Mouse (Mus musculus) CH12.LX (cell line): Measurements from ENCODE around the gene Rpl13. TPM values are rescaled to one million over a fixed set of nuclear protein-coding genes. Genes with fewer than 3 reads are reported as not detected.

ENCODE experiments used
- DNase-seq: peaks from one replicate; pipeline ENCODE4 v3.0.0-alpha.2; 2013; ENCODE audit errors: extremely low read depth
- H3K27ac ChIP-seq: 2 replicates; pipeline ENCODE4 v1.5.1; 2012; ENCODE audit warnings: low read depth, mild to moderate bottlenecking, control low read depth, moderate library complexity; ENCODE audit not compliant: insufficient read depth
- H3K27me3 ChIP-seq: replicated peaks from 2 replicates; pipeline ENCODE3; 2012; ENCODE audit warnings: inconsistent platforms
- H3K36me3 ChIP-seq, 2 experiments: replicated peaks in 1 of 2; 2 replicates each; pipeline versions ENCODE3 to v1.6.1; 2012; ENCODE audit warnings: inconsistent platforms in 1 of 2, low read length in 1 of 2, mild to moderate bottlenecking in 1 of 2, mixed read lengths in 1 of 2, moderate library complexity in 1 of 2; ENCODE audit not compliant: control insufficient read depth in 1 of 2, insufficient read depth in 1 of 2
- H3K4me1 ChIP-seq, 2 experiments: 2 replicates each; pipeline ENCODE4 v1.6.1; 2012; ENCODE audit warnings: inconsistent platforms in 1 of 2, moderate library complexity in 1 of 2; ENCODE audit not compliant: insufficient read depth in 2 of 2, control insufficient read depth in 1 of 2
- H3K4me2 ChIP-seq: 2 replicates; pipeline ENCODE4 v1.6.1; 2012; ENCODE audit warnings: low read depth, mild to moderate bottlenecking, control low read depth; ENCODE audit not compliant: poor library complexity, insufficient read depth, severe bottlenecking
- H3K4me3 ChIP-seq, 3 experiments: fragments of 150-350 bp in 1 of 3; sonication (generic) in 1 of 3; replicated peaks in 1 of 3; 2 replicates each; pipeline versions ENCODE3 to v1.5.1; 2011 to 2012; ENCODE audit warnings: low read depth in 2 of 3, low read length in 2 of 3, mild to moderate bottlenecking in 2 of 3, moderate library complexity in 2 of 3, control low read depth in 1 of 3, improper control_type of control experiment in 1 of 3, inconsistent platforms in 1 of 3, mixed read lengths in 1 of 3; ENCODE audit not compliant: poor library complexity in 1 of 3
- H3K79me2 ChIP-seq: replicated peaks from 2 replicates; pipeline ENCODE4 v1.6.1; 2012; ENCODE audit warnings: mild to moderate bottlenecking, moderate library complexity; ENCODE audit not compliant: control insufficient read depth, poor library complexity, insufficient read depth, severe bottlenecking; ENCODE audit errors: extremely low read depth
- H3K9ac ChIP-seq: 2 replicates; pipeline ENCODE4 v1.6.1; 2012; ENCODE audit warnings: low read depth, mild to moderate bottlenecking, control low read depth, moderate library complexity; ENCODE audit not compliant: insufficient read depth
- H3K9me3 ChIP-seq: replicated peaks from 2 replicates; pipeline ENCODE3; 2012; ENCODE audit warnings: low read length, inconsistent platforms, mixed read lengths
- CHD2 ChIP-seq: IDR thresholded peaks from 2 replicates; pipeline ENCODE4 v1.6.1; 2011; ENCODE audit warnings: low read length, improper control_type of control experiment
- CTCF ChIP-seq, 2 experiments: IDR thresholded peaks in 1 of 2; conservative IDR thresholded peaks in 1 of 2; 2 replicates each; pipeline ENCODE4 v1.5.1; 2011 to 2012; ENCODE audit warnings: low read depth in 2 of 2, low read length in 2 of 2, improper control_type of control experiment in 1 of 2, inconsistent platforms in 1 of 2, mild to moderate bottlenecking in 1 of 2, moderate library complexity in 1 of 2
- EP300 ChIP-seq: IDR thresholded peaks from 2 replicates; pipeline ENCODE4 v1.6.1; 2011; ENCODE audit warnings: low read length, improper control_type of control experiment
- HCFC1 ChIP-seq: IDR thresholded peaks from 2 replicates; pipeline ENCODE4 v1.6.1; 2012; ENCODE audit warnings: low read depth, mild to moderate bottlenecking, inconsistent platforms, low read length, improper control_type of control experiment
- IRF4 ChIP-seq: IDR thresholded peaks from 2 replicates; pipeline ENCODE4 v1.6.1; 2014; ENCODE audit warnings: low read depth, mild to moderate bottlenecking, inconsistent platforms, low read length, improper control_type of control experiment
- JUND ChIP-seq: conservative IDR thresholded peaks from 2 replicates; pipeline ENCODE4 v1.6.1; 2011; ENCODE audit warnings: low read depth, low read length, improper control_type of control experiment
- MAFK ChIP-seq: IDR thresholded peaks from 2 replicates; pipeline ENCODE4 v1.6.1; 2011; ENCODE audit warnings: low read length, improper control_type of control experiment; ENCODE audit not compliant: insufficient replicate concordance
- MAX ChIP-seq: IDR thresholded peaks from 2 replicates; pipeline ENCODE4 v1.6.1; 2011; ENCODE audit warnings: low read length, improper control_type of control experiment
- MEF2A ChIP-seq: IDR thresholded peaks from 2 replicates; pipeline ENCODE4 v1.6.1; 2014; ENCODE audit warnings: low read depth, mild to moderate bottlenecking, inconsistent platforms, low read length, improper control_type of control experiment, borderline replicate concordance
- MYC ChIP-seq: IDR thresholded peaks from 2 replicates; pipeline ENCODE4 v1.6.1; 2011; ENCODE audit warnings: low read depth, mild to moderate bottlenecking, improper control_type of control experiment, low read length
- NRF1 ChIP-seq: IDR thresholded peaks from 2 replicates; pipeline ENCODE4 v1.6.1; 2014; ENCODE audit warnings: low read depth, mild to moderate bottlenecking, inconsistent platforms, low read length, improper control_type of control experiment, moderate library complexity
- POLR2A ChIP-seq: IDR thresholded peaks from 2 replicates; pipeline ENCODE4 v1.6.1; 2011; ENCODE audit warnings: low read depth, mild to moderate bottlenecking, improper control_type of control experiment, low read length
- SIN3A ChIP-seq: IDR thresholded peaks from 2 replicates; pipeline ENCODE4 v1.6.1; 2012; ENCODE audit warnings: low read length, improper control_type of control experiment, inconsistent platforms
- TBP ChIP-seq: conservative IDR thresholded peaks from 2 replicates; pipeline ENCODE4 v1.6.1; 2011; ENCODE audit warnings: low read depth, low read length, improper control_type of control experiment
- USF1 ChIP-seq: IDR thresholded peaks from 2 replicates; pipeline ENCODE4 v1.6.1; 2014; ENCODE audit warnings: low read depth, mild to moderate bottlenecking, inconsistent platforms, low read length, improper control_type of control experiment
- ZC3H11A ChIP-seq: IDR thresholded peaks from 2 replicates; pipeline ENCODE4 v1.6.1; 2012; ENCODE audit warnings: low read depth, mild to moderate bottlenecking, inconsistent platforms, low read length, improper control_type of control experiment
- dilution Hi-C: fragments of 300-500 bp; cut with MboI; formaldehyde crosslinking; loops from 2 replicates; pipeline ENCODE4 v1.14.3; 2020; ENCODE audit warnings: low sequenced_read_pairs; ENCODE audit not compliant: extremely low pct_unique_long_range_greater_than_20kb, extremely low pct_ligation_motif_present
- in situ Hi-C: fragments of 300-500 bp; cut with MboI; formaldehyde crosslinking; loops from 3 replicates; pipeline ENCODE4 v1.14.3; 2019; ENCODE audit warnings: low sequenced_read_pairs, low pct_ligation_motif_present, low pct_unique_long_range_greater_than_20kb, mixed read lengths
- polyA plus RNA-seq: library from polyadenylated mRNA; unstranded; fragments of >175 nt; gene quantifications from 2 replicates; pipeline ENCODE4 v1.2.1, GENCODE M21; 2012; ENCODE audit warnings: low read depth; ENCODE audit not compliant: insufficient read length
- total RNA-seq, 2 experiments: library from RNA; depleted of rRNA; stranded (reverse); fragments of 300-350 nt in 1 of 2; fragments of >200 nt in 1 of 2; gene quantifications; 2 replicates each; pipeline ENCODE4 v1.2.3; 2012 to 2014

Rpl13 gene
- total and polyA plus RNA-seq, 3 experiments = 973 to 3,721 (median 2,709) TPM

- dilution Hi-C loops = no loop called here
- in situ Hi-C loops = no loop called here
These were observed 44.2 kb downstream of the Rpl13 start for GRCm38 (mm10) chr8:123146390-123146789.

GRCm38 (mm10) chr8:123150737-123151171 is 48.6 kb downstream of the Rpl13 start:
- in situ Hi-C loops = no loop called here
- no peak overlapping the region for H3K4me2 ChIP-seq
- dilution Hi-C loops = no loop called here
- H3K36me3 ChIP-seq = no peaks in the 10 kb centered on the region
- H3K27ac ChIP-seq = no peak overlapping the region
- DNase-seq = no peak
- H3K9me3 ChIP-seq = no peaks in the 10 kb centered on the region
- no peaks in the 10 kb centered on the region for H3K79me2 ChIP-seq
- no peak for TF ChIP-seq USF1
- no peak for TF ChIP-seq MAX
- TF ChIP-seq SIN3A = no peak
- TF ChIP-seq CTCF (conservative IDR thresholded peaks at IDR 0.05 in 1 of 2, IDR thresholded peaks at IDR 0.05 in 1 of 2; ENCODE audit: low read depth in 2 of 2, low read length in 2 of 2) = no peak
- no peak for TF ChIP-seq EP300
- no peak for TF ChIP-seq MEF2A
- TF ChIP-seq MYC = no peak
- TF ChIP-seq JUND = no peak
- no peak for TF ChIP-seq NRF1
- no peak for TF ChIP-seq ZC3H11A
- TF ChIP-seq IRF4 = no peak
- no peak for TF ChIP-seq POLR2A
- no peak for TF ChIP-seq HCFC1
- TF ChIP-seq MAFK = no peak
- no peak overlapping the region for H3K9ac ChIP-seq
- no peaks in the 10 kb centered on the region for H3K4me1 ChIP-seq
- peaks cover 55% of the 10 kb centered on the region for H3K27me3 ChIP-seq
- H3K4me3 ChIP-seq = no peak overlapping the region

More at GRCm38 (mm10) chr8:123146390-123146789, 44.2 kb downstream of the Rpl13 start:
- no peak for DNase-seq
- Histone ChIP-seq H3K9me3 (peaks cover 2% of the 10 kb centered on the region), H3K79me2 (no peaks in the 10 kb centered on the region), H3K4me3 (no peak overlapping the region), H3K4me2 (no peak overlapping the region), H3K27ac (no peak overlapping the region), H3K9ac (no peak overlapping the region)
- no peak for TF ChIP-seq CHD2
- no peak for TF ChIP-seq TBP
- TF ChIP-seq MAX = no peak
- TF ChIP-seq, all 38 proteins: peak for 0
- no peaks in the 10 kb centered on the region for H3K36me3 ChIP-seq
- H3K27me3 ChIP-seq = peaks cover 36% of the 10 kb centered on the region
- H3K4me1 ChIP-seq = no peaks in the 10 kb centered on the region

Other genes starting within 250 kb of the Rpl13 start
- 51.1 and 60.7 TPM in 2 replicates for gene Ankrd11, start 60.1 kb upstream of the Rpl13 start, total RNA-seq (2012; rRNA removed)
- gene Ankrd11, start 60.1 kb upstream of the Rpl13 start, total RNA-seq (2014; rRNA removed) = 37.4 and 37.7 TPM in 2 replicates
- gene Ankrd11, start 60.1 kb upstream of the Rpl13 start, polyA plus RNA-seq = 74.1 and 74.9 TPM in 2 replicates
- 32.8 and 35.2 TPM in 2 replicates for gene Spg7, start 39.4 kb upstream of the Rpl13 start, total RNA-seq (2012; rRNA removed)
- 20.8 and 21.2 TPM in 2 replicates for gene Spg7, start 39.4 kb upstream of the Rpl13 start, total RNA-seq (2014; rRNA removed)
- 26.1 and 35.8 TPM in 2 replicates for gene Spg7, start 39.4 kb upstream of the Rpl13 start, polyA plus RNA-seq
- gene Cpne7, start 15.0 kb downstream of the Rpl13 start, total RNA-seq (2012; rRNA removed) = 0.08 TPM in 1 of 2 replicates, not detected in the other
- not detected in 2 replicates for gene Cpne7, start 15.0 kb downstream of the Rpl13 start, total RNA-seq (2014; rRNA removed)
- gene Cpne7, start 15.0 kb downstream of the Rpl13 start, polyA plus RNA-seq = not detected in 2 replicates
- gene Sult5a1, start 56.0 kb downstream of the Rpl13 start, total RNA-seq (2012; rRNA removed) = 0.25 and 0.68 TPM in 2 replicates
- gene Sult5a1, start 56.0 kb downstream of the Rpl13 start, total RNA-seq (2014; rRNA removed) = not detected in 2 replicates
- not detected in 2 replicates for gene Sult5a1, start 56.0 kb downstream of the Rpl13 start, polyA plus RNA-seq
- gene Dpep1, start 83.9 kb downstream of the Rpl13 start, total RNA-seq (2012; rRNA removed) = not detected in 2 replicates
- gene Dpep1, start 83.9 kb downstream of the Rpl13 start, total RNA-seq (2014; rRNA removed) = not detected in 2 replicates
- not detected in 2 replicates for gene Dpep1, start 83.9 kb downstream of the Rpl13 start, polyA plus RNA-seq
- 69.5 and 103 TPM in 2 replicates for gene Chmp1a, start 110.4 kb downstream of the Rpl13 start, total RNA-seq (2012; rRNA removed)
- gene Chmp1a, start 110.4 kb downstream of the Rpl13 start, total RNA-seq (2014; rRNA removed) = 80.8 and 83.2 TPM in 2 replicates
- 67.0 and 67.5 TPM in 2 replicates for gene Chmp1a, start 110.4 kb downstream of the Rpl13 start, polyA plus RNA-seq
- 0.38 and 0.46 TPM in 2 replicates for gene Spata33, start 110.5 kb downstream of the Rpl13 start, total RNA-seq (2012; rRNA removed)
- 0.35 and 0.36 TPM in 2 replicates for gene Spata33, start 110.5 kb downstream of the Rpl13 start, total RNA-seq (2014; rRNA removed)
- gene Spata33, start 110.5 kb downstream of the Rpl13 start, polyA plus RNA-seq = 0.41 and 0.44 TPM in 2 replicates
- gene Cdk10, start 122.5 kb downstream of the Rpl13 start, total RNA-seq (2012; rRNA removed) = 33.7 and 35.7 TPM in 2 replicates
- 24.8 and 28.6 TPM in 2 replicates for gene Cdk10, start 122.5 kb downstream of the Rpl13 start, total RNA-seq (2014; rRNA removed)
- 33.9 and 38.0 TPM in 2 replicates for gene Cdk10, start 122.5 kb downstream of the Rpl13 start, polyA plus RNA-seq
- 2.1 and 2.3 TPM in 2 replicates for gene Spata2l, start 133.9 kb downstream of the Rpl13 start, total RNA-seq (2012; rRNA removed)
- gene Spata2l, start 133.9 kb downstream of the Rpl13 start, total RNA-seq (2014; rRNA removed) = 0.63 and 0.95 TPM in 2 replicates
- 1.4 and 1.9 TPM in 2 replicates for gene Spata2l, start 133.9 kb downstream of the Rpl13 start, polyA plus RNA-seq
- 9.6 and 10.2 TPM in 2 replicates for gene Zfp276, start 151.8 kb downstream of the Rpl13 start, total RNA-seq (2012; rRNA removed)
- 5.5 and 5.9 TPM in 2 replicates for gene Zfp276, start 151.8 kb downstream of the Rpl13 start, total RNA-seq (2014; rRNA removed)
- 8.7 and 9.2 TPM in 2 replicates for gene Zfp276, start 151.8 kb downstream of the Rpl13 start, polyA plus RNA-seq
- gene Vps9d1, start 152.0 kb downstream of the Rpl13 start, total RNA-seq (2012; rRNA removed) = 5.2 and 5.5 TPM in 2 replicates
- gene Vps9d1, start 152.0 kb downstream of the Rpl13 start, total RNA-seq (2014; rRNA removed) = 2.8 and 3.1 TPM in 2 replicates
- 6.3 and 9.7 TPM in 2 replicates for gene Vps9d1, start 152.0 kb downstream of the Rpl13 start, polyA plus RNA-seq
- 39.2 and 50.7 TPM in 2 replicates for gene Fanca, start 216.2 kb downstream of the Rpl13 start, total RNA-seq (2012; rRNA removed)
- gene Fanca, start 216.2 kb downstream of the Rpl13 start, total RNA-seq (2014; rRNA removed) = 21.9 and 26.7 TPM in 2 replicates
- gene Fanca, start 216.2 kb downstream of the Rpl13 start, polyA plus RNA-seq = 57.8 and 60.6 TPM in 2 replicates
- gene Spire2, start 230.4 kb downstream of the Rpl13 start, total RNA-seq (2012; rRNA removed) = 2.3 and 2.9 TPM in 2 replicates
- gene Spire2, start 230.4 kb downstream of the Rpl13 start, total RNA-seq (2014; rRNA removed) = 0.96 and 1.1 TPM in 2 replicates
- 2.3 and 2.6 TPM in 2 replicates for gene Spire2, start 230.4 kb downstream of the Rpl13 start, polyA plus RNA-seq